Mouse (Mus musculus): ENCODE results near the gene Olfr1387.
A peak's percentile ranks its signal among the peaks of the same experiment; 100 is the strongest.
"Not testable (repeated sequence)": the region's sequence is repeated elsewhere in the genome, so short reads cannot be mapped to it uniquely, and the experiment has no call there.

Gene Olfr1387

GRCm38 (mm10) chr11:49455043-49455442, at the start of gene Olfr1387:
Gene Olfr1387 (plus strand): TSS chr11:49455343.
- DNase-seq: no peak

GRCm38 (mm10) chr11:49406784-49407183, 48.4 kb upstream of the Olfr1387 start:
- no peak for DNase-seq

- peak in 1 of 2 experiments; percentile 1 for DNase-seq
Measured at GRCm38 (mm10) chr11:49410540-49410939, 44.6 kb upstream of the Olfr1387 start.

- DNase-seq: no peak
Measured at GRCm38 (mm10) chr11:49422767-49423166, 32.4 kb upstream of the Olfr1387 start, which contains the start of gene Olfr1389. Gene Olfr1389 (plus strand): TSS chr11:49423067.

- no peak for DNase-seq
Measured at GRCm38 (mm10) chr11:49425257-49425927, 29.8 kb upstream of the Olfr1387 start.

GRCm38 (mm10) chr11:49429641-49430040, 25.5 kb upstream of the Olfr1387 start:
- DNase-seq: no peak

- DNase-seq: no peak
Measured at GRCm38 (mm10) chr11:49436411-49436810, 18.7 kb upstream of the Olfr1387 start, which contains the start of gene Olfr1388. Gene Olfr1388 (plus strand): TSS chr11:49436624.

GRCm38 (mm10) chr11:49464746-49465145, 9.6 kb downstream of the Olfr1387 start, which contains the start of gene Olfr1386:
Gene Olfr1386 (plus strand): TSS chr11:49465046.
- not testable (repeated sequence) for DNase-seq

- DNase-seq: no peak
Measured at GRCm38 (mm10) chr11:49485973-49486372, 30.8 kb downstream of the Olfr1387 start.

GRCm38 (mm10) chr11:49488770-49489169, 33.6 kb downstream of the Olfr1387 start, which contains the start of gene Olfr1385:
Gene Olfr1385 (plus strand): TSS chr11:49489070.
- not testable (repeated sequence) for DNase-seq

Data from spleen, adult 18-20 months (tissue).